Mouse (Mus musculus) CH12.LX (cell line): ENCODE measurements at regions not wholly inside any gene's neighbourhood (a gene's known extent, or its start where the extent isn't known, plus 50 kb on each side); places are given as distances from the start of the nearest gene placed in this dataset.

Experiments used
- DNase-seq: peaks from one replicate; pipeline ENCODE4 v3.0.0-alpha.2; 2013; ENCODE audit errors: extremely low read depth
- H3K27ac ChIP-seq: 2 replicates; pipeline ENCODE4 v1.5.1; 2012; ENCODE audit warnings: low read depth, mild to moderate bottlenecking, control low read depth, moderate library complexity; ENCODE audit not compliant: insufficient read depth
- H3K27me3 ChIP-seq: replicated peaks from 2 replicates; pipeline ENCODE3; 2012; ENCODE audit warnings: inconsistent platforms
- H3K36me3 ChIP-seq, 2 experiments: replicated peaks in 1 of 2; 2 replicates each; pipeline versions ENCODE3 to v1.6.1; 2012; ENCODE audit warnings: inconsistent platforms in 1 of 2, low read length in 1 of 2, mild to moderate bottlenecking in 1 of 2, mixed read lengths in 1 of 2, moderate library complexity in 1 of 2; ENCODE audit not compliant: control insufficient read depth in 1 of 2, insufficient read depth in 1 of 2
- H3K4me1 ChIP-seq, 2 experiments: 2 replicates each; pipeline ENCODE4 v1.6.1; 2012; ENCODE audit warnings: inconsistent platforms in 1 of 2, moderate library complexity in 1 of 2; ENCODE audit not compliant: insufficient read depth in 2 of 2, control insufficient read depth in 1 of 2
- H3K4me2 ChIP-seq: 2 replicates; pipeline ENCODE4 v1.6.1; 2012; ENCODE audit warnings: low read depth, mild to moderate bottlenecking, control low read depth; ENCODE audit not compliant: poor library complexity, insufficient read depth, severe bottlenecking
- H3K4me3 ChIP-seq, 3 experiments: fragments of 150-350 bp in 1 of 3; sonication (generic) in 1 of 3; replicated peaks in 1 of 3; 2 replicates each; pipeline versions ENCODE3 to v1.5.1; 2011 to 2012; ENCODE audit warnings: low read depth in 2 of 3, low read length in 2 of 3, mild to moderate bottlenecking in 2 of 3, moderate library complexity in 2 of 3, control low read depth in 1 of 3, improper control_type of control experiment in 1 of 3, inconsistent platforms in 1 of 3, mixed read lengths in 1 of 3; ENCODE audit not compliant: poor library complexity in 1 of 3
- H3K79me2 ChIP-seq: replicated peaks from 2 replicates; pipeline ENCODE4 v1.6.1; 2012; ENCODE audit warnings: mild to moderate bottlenecking, moderate library complexity; ENCODE audit not compliant: control insufficient read depth, poor library complexity, insufficient read depth, severe bottlenecking; ENCODE audit errors: extremely low read depth
- H3K9ac ChIP-seq: 2 replicates; pipeline ENCODE4 v1.6.1; 2012; ENCODE audit warnings: low read depth, mild to moderate bottlenecking, control low read depth, moderate library complexity; ENCODE audit not compliant: insufficient read depth
- H3K9me3 ChIP-seq: replicated peaks from 2 replicates; pipeline ENCODE3; 2012; ENCODE audit warnings: low read length, inconsistent platforms, mixed read lengths
- CHD1 ChIP-seq: IDR thresholded peaks from 2 replicates; pipeline ENCODE4 v1.6.1; 2012; ENCODE audit warnings: low read depth, low read length, improper control_type of control experiment, inconsistent platforms
- CHD2 ChIP-seq: IDR thresholded peaks from 2 replicates; pipeline ENCODE4 v1.6.1; 2011; ENCODE audit warnings: low read length, improper control_type of control experiment
- E2F4 ChIP-seq: IDR thresholded peaks from 2 replicates; pipeline ENCODE4 v1.6.1; 2011; ENCODE audit warnings: low read depth, low read length, improper control_type of control experiment; ENCODE audit not compliant: insufficient replicate concordance
- ELF1 ChIP-seq: IDR thresholded peaks from 2 replicates; pipeline ENCODE4 v1.6.1; 2014; ENCODE audit warnings: low read depth, mild to moderate bottlenecking, inconsistent platforms, low read length, improper control_type of control experiment
- EP300 ChIP-seq: IDR thresholded peaks from 2 replicates; pipeline ENCODE4 v1.6.1; 2011; ENCODE audit warnings: low read length, improper control_type of control experiment
- GABPA ChIP-seq: IDR thresholded peaks from 2 replicates; pipeline ENCODE4 v1.6.1; 2012; ENCODE audit warnings: low read depth, low read length, improper control_type of control experiment, inconsistent platforms; ENCODE audit not compliant: insufficient replicate concordance
- HCFC1 ChIP-seq: IDR thresholded peaks from 2 replicates; pipeline ENCODE4 v1.6.1; 2012; ENCODE audit warnings: low read depth, mild to moderate bottlenecking, inconsistent platforms, low read length, improper control_type of control experiment
- IRF4 ChIP-seq: IDR thresholded peaks from 2 replicates; pipeline ENCODE4 v1.6.1; 2014; ENCODE audit warnings: low read depth, mild to moderate bottlenecking, inconsistent platforms, low read length, improper control_type of control experiment
- JUN ChIP-seq: IDR thresholded peaks from 2 replicates; pipeline ENCODE4 v1.6.1; 2011; ENCODE audit warnings: low read depth, mild to moderate bottlenecking, low read length, improper control_type of control experiment, moderate library complexity; ENCODE audit not compliant: insufficient read depth
- JUND ChIP-seq: conservative IDR thresholded peaks from 2 replicates; pipeline ENCODE4 v1.6.1; 2011; ENCODE audit warnings: low read depth, low read length, improper control_type of control experiment
- MAFK ChIP-seq: IDR thresholded peaks from 2 replicates; pipeline ENCODE4 v1.6.1; 2011; ENCODE audit warnings: low read length, improper control_type of control experiment; ENCODE audit not compliant: insufficient replicate concordance
- MXI1 ChIP-seq: IDR thresholded peaks from 2 replicates; pipeline ENCODE4 v1.6.1; 2011; ENCODE audit warnings: mild to moderate bottlenecking, low read depth, low read length, improper control_type of control experiment
- POLR2A ChIP-seq: IDR thresholded peaks from 2 replicates; pipeline ENCODE4 v1.6.1; 2011; ENCODE audit warnings: low read depth, mild to moderate bottlenecking, improper control_type of control experiment, low read length
- POLR2AphosphoS2 ChIP-seq: IDR thresholded peaks from 2 replicates; pipeline ENCODE4 v1.6.1; 2011; ENCODE audit warnings: low read depth, low read length, improper control_type of control experiment
- SIN3A ChIP-seq: IDR thresholded peaks from 2 replicates; pipeline ENCODE4 v1.6.1; 2012; ENCODE audit warnings: low read length, improper control_type of control experiment, inconsistent platforms
- TCF12 ChIP-seq: IDR thresholded peaks from 2 replicates; pipeline ENCODE4 v1.6.1; 2014; ENCODE audit warnings: low read depth, mild to moderate bottlenecking, inconsistent platforms, low read length, improper control_type of control experiment
- UBTF ChIP-seq: IDR thresholded peaks from 2 replicates; pipeline ENCODE4 v1.6.1; 2012; ENCODE audit warnings: low read depth, mild to moderate bottlenecking, inconsistent platforms, low read length, improper control_type of control experiment, moderate library complexity
- ZKSCAN1 ChIP-seq: IDR thresholded peaks from 2 replicates; pipeline ENCODE4 v1.6.1; 2012; ENCODE audit warnings: low read depth, inconsistent platforms, low read length, improper control_type of control experiment, borderline replicate concordance
- dilution Hi-C: fragments of 300-500 bp; cut with MboI; formaldehyde crosslinking; loops from 2 replicates; pipeline ENCODE4 v1.14.3; 2020; ENCODE audit warnings: low sequenced_read_pairs; ENCODE audit not compliant: extremely low pct_unique_long_range_greater_than_20kb, extremely low pct_ligation_motif_present
- in situ Hi-C: fragments of 300-500 bp; cut with MboI; formaldehyde crosslinking; loops from 3 replicates; pipeline ENCODE4 v1.14.3; 2019; ENCODE audit warnings: low sequenced_read_pairs, low pct_ligation_motif_present, low pct_unique_long_range_greater_than_20kb, mixed read lengths

DNA sequence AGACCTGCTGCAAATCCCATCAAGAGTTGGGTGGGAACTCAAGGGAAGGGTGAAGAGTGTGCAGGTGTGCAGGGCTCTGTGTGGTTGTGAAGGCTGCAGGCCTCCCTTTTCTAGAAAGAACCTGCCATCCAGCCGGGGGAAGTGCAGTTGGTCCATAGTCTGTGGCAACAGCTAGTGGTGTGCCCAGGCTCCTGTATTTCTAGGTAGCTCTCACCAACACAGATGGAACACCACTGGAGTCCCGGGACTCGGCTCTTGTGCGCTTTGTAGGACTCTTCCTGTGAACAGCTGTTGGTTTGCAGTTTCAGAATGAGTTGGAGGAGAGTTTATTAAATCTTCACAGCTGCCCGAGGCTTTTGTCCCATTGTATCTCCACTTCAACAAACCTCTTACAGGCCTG is 248.7 kb upstream of the 9630041A04Rik start:
- in situ Hi-C loops: no loop called here
- TF ChIP-seq TCF12 (no peak), GABPA (no peak), JUN (no peak), MXI1 (no peak), ELF1 (no peak), IRF4 (no peak), SIN3A (no peak)
- no peak overlapping the region for H3K4me3 ChIP-seq
- DNase-seq: no peak
- H3K36me3 ChIP-seq: no peaks in the 10 kb centered on the region
- no peaks in the 10 kb centered on the region for H3K79me2 ChIP-seq
- H3K9ac ChIP-seq: no peak overlapping the region
- H3K27ac ChIP-seq: no peak overlapping the region
- no peaks in the 10 kb centered on the region for H3K27me3 ChIP-seq
- dilution Hi-C loops: no loop called here
- peaks cover 81% of the 10 kb centered on the region for H3K9me3 ChIP-seq
- no peak overlapping the region for H3K4me2 ChIP-seq
- H3K4me1 ChIP-seq: no peaks in the 10 kb centered on the region

DNA sequence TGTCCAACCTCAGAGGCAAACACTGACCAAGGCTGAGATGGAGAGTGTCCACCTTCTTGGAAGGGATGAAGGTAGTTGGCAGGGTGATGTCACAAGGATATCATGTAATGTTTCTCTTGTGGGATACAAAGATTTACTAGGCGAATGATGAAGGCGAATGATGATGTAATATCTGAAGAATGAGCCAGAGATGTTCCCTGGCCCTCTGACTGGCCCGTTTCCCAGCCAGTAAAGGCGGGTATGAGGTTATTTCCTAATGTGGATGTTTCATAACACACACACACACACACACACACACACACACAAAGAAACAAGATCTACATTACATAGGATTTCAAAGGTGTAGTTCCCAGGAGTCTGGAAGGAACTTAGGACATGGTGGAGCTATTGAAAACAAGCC is 249.1 kb upstream of the 9630041A04Rik start:
- Histone ChIP-seq H3K4me1 (no peaks in the 10 kb centered on the region), H3K36me3 (no peaks in the 10 kb centered on the region), H3K79me2 (no peaks in the 10 kb centered on the region), H3K9ac (no peak overlapping the region), H3K27me3 (no peaks in the 10 kb centered on the region), H3K27ac (no peak overlapping the region), H3K4me3 (no peak overlapping the region), H3K9me3 (peaks cover 81% of the 10 kb centered on the region), H3K4me2 (no peak overlapping the region)
- no peak for TF ChIP-seq ZKSCAN1
- no peak for TF ChIP-seq UBTF
- no peak for TF ChIP-seq MAFK
- no peak for TF ChIP-seq HCFC1
- no peak for TF ChIP-seq POLR2A
- TF ChIP-seq CHD1: no peak
- TF ChIP-seq MXI1: no peak
- no peak for TF ChIP-seq JUND
- TF ChIP-seq EP300: no peak
- TF ChIP-seq POLR2AphosphoS2: no peak
- no peak for TF ChIP-seq GABPA
- no peak for TF ChIP-seq CHD2
- no peak for TF ChIP-seq E2F4
- in situ Hi-C loops (no loop called here), dilution Hi-C loops (no loop called here)
- no peak for DNase-seq
